Mouse (Mus musculus) ovary, postnatal 14 days (tissue): ENCODE measurements around the gene Ascc1.
A peak's percentile ranks its signal among the peaks of the same experiment; 100 is the strongest.

Experiments used
- DNase-seq: peaks from one replicate; pipeline ENCODE4 v3.0.0; 2022; ENCODE audit warnings: low spot score

Ascc1 gene

GRCm38 (mm10) chr10:60078561-60078917, 75.9 kb downstream of the Ascc1 start:
- peak; percentile 41 for DNase-seq

- DNase-seq: no peak
Observed at GRCm38 (mm10) chr10:60080171-60080570, 77.6 kb downstream of the Ascc1 start.

GRCm38 (mm10) chr10:60080601-60080981, 78.0 kb downstream of the Ascc1 start:
- DNase-seq: no peak

- DNase-seq: no peak
Observed at GRCm38 (mm10) chr10:60080982-60081825, 78.6 kb downstream of the Ascc1 start.

GRCm38 (mm10) chr10:60081905-60082304, 79.3 kb downstream of the Ascc1 start:
- DNase-seq: peak; percentile 63

GRCm38 (mm10) chr10:60084065-60084464, 81.5 kb downstream of the Ascc1 start:
- no peak for DNase-seq

GRCm38 (mm10) chr10:60092311-60092710, 89.7 kb downstream of the Ascc1 start:
- DNase-seq: no peak

GRCm38 (mm10) chr10:60093751-60094150, 91.1 kb downstream of the Ascc1 start:
- no peak for DNase-seq

- DNase-seq: no peak
Observed at GRCm38 (mm10) chr10:60095558-60095957, 93.0 kb downstream of the Ascc1 start.

GRCm38 (mm10) chr10:60096302-60096701, 93.7 kb downstream of the Ascc1 start:
- no peak for DNase-seq

- DNase-seq: no peak
Observed at GRCm38 (mm10) chr10:60097146-60097545, 94.5 kb downstream of the Ascc1 start.

GRCm38 (mm10) chr10:60097774-60098173, 95.2 kb downstream of the Ascc1 start:
- no peak for DNase-seq

GRCm38 (mm10) chr10:60105391-60106145, 103.0 kb downstream of the Ascc1 start:
- no peak for DNase-seq

- no peak for DNase-seq
Observed at GRCm38 (mm10) chr10:60106146-60106530, 103.5 kb downstream of the Ascc1 start, which contains the start of gene Spock2. TSS of gene Spock2 (plus strand) at chr10:60106219.

- peak; percentile 34 for DNase-seq
Observed at GRCm38 (mm10) chr10:60106531-60107186, 104.1 kb downstream of the Ascc1 start.

- DNase-seq: no peak
Observed at GRCm38 (mm10) chr10:60107448-60107847, 104.8 kb downstream of the Ascc1 start.

GRCm38 (mm10) chr10:60108321-60109111, 105.9 kb downstream of the Ascc1 start:
- no peak for DNase-seq

- no peak for DNase-seq
Observed at GRCm38 (mm10) chr10:60109336-60109735, 106.7 kb downstream of the Ascc1 start.

GRCm38 (mm10) chr10:60109989-60110388, 107.4 kb downstream of the Ascc1 start:
- DNase-seq: no peak

GRCm38 (mm10) chr10:60110908-60111475, 108.4 kb downstream of the Ascc1 start:
- no peak for DNase-seq

GRCm38 (mm10) chr10:60113965-60114690, 111.5 kb downstream of the Ascc1 start:
- no peak for DNase-seq
